Mouse (Mus musculus): ENCODE results near the gene Taf1c. TPM values are rescaled to one million over a fixed set of nuclear protein-coding genes. Genes with fewer than 3 reads are reported as not detected.
A peak's percentile ranks its signal among the peaks of the same experiment; 100 is the strongest.

Taf1c gene
- total RNA-seq, 2 experiments from 2014 or later: 10.1 to 13.0 TPM

GRCm38 (mm10) chr8:119572411-119572810 lies 32.6 kb downstream of the Taf1c start:
- DNase-seq: no peak

- DNase-seq: no peak
These were observed 33.9 kb downstream of the Taf1c start for GRCm38 (mm10) chr8:119571135-119571534.

GRCm38 (mm10) chr8:119569881-119570280 lies 35.1 kb downstream of the Taf1c start:
- DNase-seq: no peak

DNA sequence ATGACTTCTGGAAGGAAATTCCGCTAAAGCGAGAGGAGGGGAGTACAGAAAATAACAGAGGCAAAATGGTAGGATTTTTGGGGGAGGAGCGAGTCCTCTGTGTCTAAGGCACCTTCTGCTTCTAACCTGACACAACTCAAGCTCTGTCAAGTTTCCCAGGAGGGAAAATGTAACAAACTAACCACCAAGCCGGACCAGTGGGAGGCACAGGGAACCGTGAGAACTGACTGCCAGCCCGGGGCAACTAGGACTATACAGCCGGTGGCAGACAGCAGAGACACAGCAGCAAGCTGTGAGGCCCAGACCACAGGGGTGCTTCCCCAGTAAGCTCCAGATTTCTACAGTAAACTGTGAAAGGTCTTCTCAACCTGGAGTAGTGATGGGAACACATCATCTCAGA lies 36.1 kb downstream of the Taf1c start:
- no peak for DNase-seq

DNA sequence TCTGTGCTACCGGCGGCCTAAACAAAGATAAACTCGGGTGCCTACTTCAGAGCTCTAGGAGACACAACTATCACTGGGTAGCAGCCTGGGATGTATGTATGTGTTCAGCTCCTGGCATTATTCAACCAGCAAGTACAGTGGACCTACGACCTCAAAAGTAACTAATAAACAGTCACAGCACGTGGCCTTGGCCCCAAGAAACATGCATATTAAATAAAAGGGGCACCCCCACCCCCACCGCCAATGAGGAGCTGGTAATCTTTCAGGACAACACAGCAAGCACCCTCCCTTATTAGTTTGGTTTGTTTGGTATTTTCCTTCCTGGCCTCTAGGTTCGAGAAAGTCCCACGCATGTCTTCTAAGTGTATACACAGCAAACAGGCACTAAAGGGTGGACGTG lies 36.8 kb downstream of the Taf1c start:
- no peak for DNase-seq

DNA sequence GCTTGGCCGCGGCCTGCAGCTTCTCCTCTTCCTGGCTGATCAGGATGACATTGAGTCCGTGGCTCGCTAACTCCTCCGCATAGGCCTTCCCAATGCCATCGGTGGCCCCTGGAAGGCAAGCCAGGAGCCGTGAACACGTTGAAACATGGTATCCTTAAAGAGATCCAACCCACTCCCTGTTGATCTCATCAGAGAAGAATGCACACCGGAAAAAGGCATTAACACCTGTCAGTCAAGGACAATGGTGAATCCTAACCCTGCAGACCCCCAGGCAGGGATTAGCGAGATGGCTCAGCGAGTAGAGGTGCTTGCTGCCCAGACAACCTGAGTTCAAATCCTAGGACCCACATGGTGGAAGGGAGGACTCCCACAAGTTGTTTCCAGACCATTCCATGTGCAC lies 38.7 kb downstream of the Taf1c start:
- no peak for DNase-seq

DNA sequence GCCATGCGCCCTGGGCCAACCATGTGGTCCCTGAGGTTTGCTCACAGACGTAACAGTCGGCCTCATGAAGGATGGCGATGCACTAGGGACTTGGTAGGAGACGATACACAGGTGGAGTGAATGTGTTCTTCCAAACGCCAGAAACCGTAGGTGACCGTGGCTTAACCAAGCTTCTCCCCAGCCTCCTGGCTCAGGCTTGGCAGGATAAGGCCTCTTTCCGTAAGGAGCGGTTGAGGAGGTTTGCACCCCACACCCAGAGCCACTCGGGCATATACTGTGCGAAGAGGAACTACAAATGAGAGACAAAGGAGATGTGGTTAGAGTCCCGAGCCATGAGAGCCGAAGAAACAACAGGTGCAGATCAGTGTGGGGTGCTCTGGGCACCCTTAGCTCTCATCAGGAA lies 41.2 kb downstream of the Taf1c start:
- DNase-seq: no peak

GRCm38 (mm10) chr8:119559402-119559720 lies 45.7 kb downstream of the Taf1c start:
- DNase-seq: no peak

DNA sequence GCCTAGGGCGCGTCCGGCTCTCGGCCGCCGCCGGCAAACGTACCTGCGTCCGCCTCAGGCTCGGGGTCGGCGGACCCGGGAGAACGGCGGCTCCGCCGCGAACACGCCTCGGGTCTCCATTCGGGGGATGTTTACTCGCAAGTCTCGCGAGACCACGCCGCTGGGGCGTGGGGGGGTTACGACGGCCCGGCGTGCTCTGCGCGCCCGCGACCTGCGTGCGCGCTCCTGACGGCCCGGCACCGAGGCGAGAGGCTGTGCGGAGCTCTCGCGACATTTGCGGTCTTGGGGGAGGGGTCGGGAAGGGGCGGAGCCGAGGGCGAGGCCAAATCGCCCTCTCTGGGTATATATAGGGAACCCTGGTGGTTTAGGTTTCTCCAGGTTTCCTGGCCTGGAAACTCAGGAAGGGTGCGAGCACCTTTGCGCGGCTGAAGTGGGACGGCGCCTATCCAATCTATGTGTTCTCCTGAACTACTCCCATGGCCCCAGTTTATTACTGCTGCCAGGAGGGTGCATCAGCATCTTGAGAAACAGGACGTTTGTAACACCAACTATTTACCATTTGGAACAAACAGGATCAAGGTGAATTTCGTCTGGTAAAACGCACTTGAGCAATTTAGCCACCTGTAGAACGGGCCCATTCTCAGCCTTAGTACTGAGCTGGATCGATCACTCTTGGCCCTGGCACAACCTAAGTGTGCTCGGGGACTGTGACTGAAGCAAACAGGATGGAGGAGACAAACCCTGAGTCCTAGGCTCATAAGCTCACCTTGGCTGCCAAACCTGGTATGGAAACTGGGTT lies 46.2 kb downstream of the Taf1c start, which contains the start of gene Mbtps1:
TSS of gene Mbtps1 (minus strand) at position 133 of the 799 bp plus-strand sequence.
- peak; percentile 99 for DNase-seq

DNA sequence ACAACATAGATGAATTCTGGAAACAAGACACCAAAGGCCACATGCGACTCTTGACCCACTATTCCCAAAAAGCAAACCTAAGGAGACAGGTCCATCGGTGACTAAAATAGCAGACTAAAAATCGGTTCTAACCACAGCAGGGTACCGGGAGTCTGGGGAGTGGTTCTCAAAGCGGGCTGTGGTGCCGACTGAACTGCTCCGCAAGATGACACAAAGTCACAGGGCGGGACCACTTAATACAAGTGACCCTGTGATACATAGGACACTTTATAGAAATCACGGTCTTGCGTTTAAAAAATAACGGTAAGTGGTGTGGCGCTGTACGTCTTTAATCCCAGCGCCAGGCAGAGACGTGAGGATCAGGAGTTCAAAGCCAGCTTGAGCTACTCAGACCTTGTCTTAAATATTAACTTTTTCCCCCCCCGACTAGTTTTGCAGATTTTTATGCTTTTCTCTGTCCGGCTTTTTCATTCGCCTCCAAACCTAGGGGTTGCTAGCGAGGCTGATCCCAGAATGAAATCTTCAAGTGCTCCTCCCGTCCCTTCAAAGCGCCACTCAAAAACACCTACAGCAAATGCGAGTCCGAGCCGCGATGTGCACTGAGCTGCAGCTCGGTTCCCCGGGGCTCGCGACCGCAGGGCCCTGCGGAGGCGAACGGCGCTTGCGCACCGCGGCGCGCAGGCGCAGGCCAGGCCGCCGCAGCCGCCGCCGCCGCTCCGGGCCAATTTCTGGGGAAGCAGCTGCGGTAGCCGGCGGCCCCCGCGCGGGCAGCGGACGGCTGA lies 47.0 kb downstream of the Taf1c start:
- peak; percentile 88 for DNase-seq

- DNase-seq: no peak
These were observed 47.9 kb downstream of the Taf1c start for GRCm38 (mm10) chr8:119557132-119557531.

GRCm38 (mm10) chr8:119555861-119556260 lies 49.2 kb downstream of the Taf1c start:
- no peak for DNase-seq

- DNase-seq: no peak
These were observed 52.1 kb downstream of the Taf1c start for GRCm38 (mm10) chr8:119552967-119553366.

- DNase-seq: no peak
These were observed 56.4 kb downstream of the Taf1c start for GRCm38 (mm10) chr8:119548560-119549113.

Other genes with a start within 250 kb of the Taf1c start
- 10 to 100 TPM; 69.7 to 86.6 TPM for gene Mlycd, start 210.3 kb downstream of the Taf1c start, total RNA-seq (2021)
- 10 to 100 TPM; 72.1 to 81.4 TPM for gene Osgin1, start 171.1 kb downstream of the Taf1c start, total RNA-seq (2021)
- gene Necab2, start 158.5 kb downstream of the Taf1c start, total RNA-seq (2021): 10 to 100 TPM in 1 of 2 experiments, 1 to 10 TPM in 1; 9.4 to 11.9 TPM
- gene Slc38a8, start 103.5 kb downstream of the Taf1c start, total RNA-seq (2021): not detected
- 100 to 1,000 TPM; 103 to 114 TPM for gene Mbtps1, start 46.5 kb downstream of the Taf1c start, total RNA-seq (2021)
- gene Hsdl1, start 30.0 kb downstream of the Taf1c start, total RNA-seq (2021): 10 to 100 TPM; 24.8 to 28.0 TPM
- not detected for gene Dnaaf1, start 30.0 kb downstream of the Taf1c start, total RNA-seq (2021)
- gene Adad2, start 7.5 kb upstream of the Taf1c start, total RNA-seq (2021): not detected
- gene Kcng4, start 30.5 kb upstream of the Taf1c start, total RNA-seq (2021): under 1 TPM; 0.42 to 0.79 TPM
- gene Wfdc1, start 61.1 kb upstream of the Taf1c start, total RNA-seq (2021): 10 to 100 TPM; 15.4 to 17.4 TPM
- gene Atp2c2, start 94.8 kb upstream of the Taf1c start, total RNA-seq (2021): under 1 TPM; 0.12 to 0.39 TPM
- gene Tldc1, start 173.2 kb upstream of the Taf1c start, total RNA-seq (2021): 10 to 100 TPM in 1 of 2 experiments, 1 to 10 TPM in 1; 8.7 to 12.0 TPM
- 10 to 100 TPM; 68.0 to 77.5 TPM for gene Cotl1, start 235.3 kb upstream of the Taf1c start, total RNA-seq (2021)

Measured in adrenal gland, postnatal 10 days (tissue).